Mouse (Mus musculus): ENCODE measurements around the gene Olfr1265.

Olfr1265 gene

GRCm38 (mm10) chr2:90035037-90035436 lies at the start of gene Olfr1265:
Gene Olfr1265, plus strand, starts transcription at chr2:90035337.
- no peak for DNase-seq (ENCODE audit: low read depth, low spot score)

GRCm38 (mm10) chr2:89990921-89991320 lies 44.2 kb upstream of the Olfr1265 start, which contains the start of gene Olfr1261:
Gene Olfr1261, plus strand, starts transcription at chr2:89991221.
- DNase-seq (ENCODE audit: low read depth, low spot score) = no peak

- no peak for DNase-seq (ENCODE audit: low read depth, low spot score)
Observed at GRCm38 (mm10) chr2:89999845-90000244, 35.3 kb upstream of the Olfr1265 start, which contains the start of gene Olfr1262. Gene Olfr1262, plus strand, starts transcription at chr2:90000145.

GRCm38 (mm10) chr2:90011831-90012230 lies 23.3 kb upstream of the Olfr1265 start, which contains the start of gene Olfr1263:
Gene Olfr1263, plus strand, starts transcription at chr2:90012131.
- no peak for DNase-seq (ENCODE audit: low read depth, low spot score)

- DNase-seq (ENCODE audit: low read depth, low spot score) = no peak
Observed at GRCm38 (mm10) chr2:90025477-90025876, 9.7 kb upstream of the Olfr1265 start, which contains the start of gene Olfr1264. Gene Olfr1264, minus strand, starts transcription at chr2:90025577.

- no peak for DNase-seq (ENCODE audit: low read depth, low spot score)
Observed at GRCm38 (mm10) chr2:90063494-90063893, 28.4 kb downstream of the Olfr1265 start, which contains the start of gene Olfr140. Gene Olfr140, minus strand, starts transcription at chr2:90063594.

- DNase-seq (ENCODE audit: low read depth, low spot score) = no peak
Observed at GRCm38 (mm10) chr2:90070065-90070464, 34.9 kb downstream of the Olfr1265 start.
